In the genomic region with DNA sequence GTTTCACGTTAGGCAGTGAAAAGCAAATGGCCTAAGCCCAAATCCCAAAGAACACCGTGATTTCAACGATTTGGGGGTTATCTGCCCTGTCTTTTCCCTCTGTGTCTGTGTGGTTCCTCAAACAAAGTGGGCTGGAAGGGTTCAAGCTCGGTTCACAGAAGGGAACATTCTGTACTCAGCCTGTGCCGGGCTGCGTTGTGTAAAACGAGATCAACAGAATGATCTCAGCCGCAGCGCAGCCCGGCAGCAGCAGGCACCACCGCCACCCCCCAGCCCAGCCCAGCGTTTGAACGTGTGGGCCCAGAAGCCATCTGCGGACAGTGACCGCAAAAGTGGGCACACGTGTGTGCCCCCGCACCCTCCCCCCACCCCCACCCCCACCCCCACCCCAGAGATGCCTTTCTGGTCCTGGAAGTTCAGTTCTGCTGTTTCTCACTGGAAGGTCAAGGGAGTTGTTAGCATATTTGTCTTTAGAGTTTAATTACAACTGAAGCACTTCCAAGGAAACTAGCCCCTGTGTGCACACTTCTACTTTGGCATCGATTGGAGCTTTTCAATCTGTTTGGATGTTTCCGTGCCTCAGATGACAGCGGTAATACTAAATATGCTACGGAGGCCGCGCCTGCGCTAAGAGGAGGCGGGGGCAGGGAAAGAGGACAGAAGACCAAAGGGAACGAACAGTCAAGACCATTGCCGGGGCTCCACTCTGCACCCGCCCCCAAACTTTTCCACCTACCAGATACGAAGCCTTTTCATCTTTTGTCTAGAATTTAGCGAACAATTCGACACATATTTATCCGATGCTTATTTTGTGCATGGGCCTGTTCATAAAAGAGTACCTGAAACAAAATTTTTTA, we compare ENCODE assay signal across 8 mouse cellular contexts.
DNase-seq lines count a peak whose midpoint lies in the region; ATAC-seq and TF ChIP-seq lines count a peak whose summit lies in the region.

No protein-coding gene starts in this region.

- no peak for TF ChIP-seq CTCF in layer of hippocampus, adult 2 months (conservative IDR thresholded peaks at IDR 0.05)

- 2% methylated on average over 32 of the region's 32 CpGs for WGBS in hindbrain, embryonic 10.5 days
- WGBS in liver, embryonic 16.5 days (ENCODE audit: insufficient replicate concordance) = 2% methylated on average over 32 of the region's 32 CpGs
- 4% methylated on average over 32 of the region's 32 CpGs for WGBS in neural tube, embryonic 13.5 days

- H3K4me3 ChIP-seq in hindbrain, embryonic 10.5 days = peak overlapping the region; percentile 54
- H3K4me3 ChIP-seq in layer of hippocampus, adult 2 months = peak overlapping the region; percentile 38
- H3K4me3 ChIP-seq in liver, embryonic 16.5 days (ENCODE audit: low read depth, low read length) = peak overlapping the region; percentile 36
- peak overlapping the region; percentile 38 for H3K4me3 ChIP-seq in neural tube, embryonic 13.5 days

- H3K27ac ChIP-seq in hindbrain, embryonic 10.5 days = peak overlapping the region; percentile 89
- H3K27ac ChIP-seq in layer of hippocampus, adult 2 months = peak overlapping the region; percentile 96
- H3K27ac ChIP-seq in liver, embryonic 16.5 days (ENCODE audit: low read length) = no peak overlapping the region
- peak overlapping the region; percentile 38; the same call in 1 of the 2 replicates for H3K27ac ChIP-seq in neural tube, embryonic 13.5 days (replicated peaks)

- H3K9me3 ChIP-seq in hindbrain, embryonic 10.5 days = no peaks in the 10 kb centered on the region
- H3K9me3 ChIP-seq in liver, embryonic 16.5 days (replicated peaks; ENCODE audit: control insufficient read depth, low read length) = no peaks in the 10 kb centered on the region
- no peaks in the 10 kb centered on the region for H3K9me3 ChIP-seq in neural tube, embryonic 13.5 days

- 0 out of 2 replicates have a peak, but pooled peaks cover 3% of the 10 kb centered on the region for H3K27me3 ChIP-seq in hindbrain, embryonic 10.5 days (ENCODE audit: insufficient read depth, poor library complexity, severe bottlenecking)
- no peaks in the 10 kb centered on the region for H3K27me3 ChIP-seq in liver, embryonic 16.5 days (ENCODE audit: control insufficient read depth, insufficient read depth, low read depth, low read length)
- no peaks in the 10 kb centered on the region for H3K27me3 ChIP-seq in neural tube, embryonic 13.5 days

- no peaks in the 10 kb centered on the region for H3K36me3 ChIP-seq in hindbrain, embryonic 10.5 days
- H3K36me3 ChIP-seq in liver, embryonic 16.5 days (ENCODE audit: control insufficient read depth, insufficient read depth) = no peaks in the 10 kb centered on the region
- H3K36me3 ChIP-seq in neural tube, embryonic 13.5 days = no peaks in the 10 kb centered on the region

- peaks cover 27% of the 10 kb centered on the region for H3K4me1 ChIP-seq in hindbrain, embryonic 10.5 days (replicated peaks)
- H3K4me1 ChIP-seq in liver, embryonic 16.5 days (ENCODE audit: control insufficient read depth, low read depth, low read length) = no peaks in the 10 kb centered on the region; the same call in 1 of the 2 replicates
- H3K4me1 ChIP-seq in neural tube, embryonic 13.5 days (replicated peaks) = peaks cover 21% of the 10 kb centered on the region; the same call in 1 of the 2 replicates

- H3K4me2 ChIP-seq in liver, embryonic 16.5 days (ENCODE audit: low read depth, low read length) = peak overlapping the region; percentile 55
- peak overlapping the region; percentile 60 for H3K4me2 ChIP-seq in neural tube, embryonic 13.5 days

- H3K9ac ChIP-seq in liver, embryonic 16.5 days (ENCODE audit: low read depth, low read length) = no peak overlapping the region
- peak overlapping the region; percentile 67 for H3K9ac ChIP-seq in neural tube, embryonic 13.5 days

- peak; percentile 74 for ATAC-seq in liver, embryonic 16.5 days (ENCODE audit: low read depth)
- ATAC-seq in neural tube, embryonic 13.5 days (ENCODE audit: low read depth) = peak; percentile 90

- DNase-seq in MN1 (ENCODE audit: low spot score) = peak; percentile 65
- peak; percentile 86 to 89 for DNase-seq in cerebellum, postnatal 10 days
- DNase-seq in frontal cortex, postnatal 14 days (ENCODE audit: low spot score in 2 of 2) = peak; percentile 63 to 64
- DNase-seq in hindbrain, embryonic 10.5 days (ENCODE audit: low spot score) = peak; percentile 70
- peak; percentile 70 to 77 for DNase-seq in layer of hippocampus, adult 2 months (ENCODE audit: low spot score in 2 of 2)
- DNase-seq in thymus, adult 18-20 months = peak; percentile 25 to 40

Comparison
In these comparisons a context has a peak if more than half of its experiments do, and no peak if none do; other contexts are left out.
1. DNase-seq: peak in every context shown above with its lines; median percentile 88 in cerebellum, postnatal 10 days; 74 in layer of hippocampus, adult 2 months; 70 in hindbrain, embryonic 10.5 days; 65 in MN1; 64 in frontal cortex, postnatal 14 days; 32 in thymus, adult 18-20 months.